Mouse (Mus musculus): Measurements from ENCODE around the gene Clec4f. TPM values are rescaled to one million over a fixed set of nuclear protein-coding genes. Genes with fewer than 3 reads are reported as not detected.

Clec4f gene
- 0.05 TPM in 1 of 2 replicates, not detected in the other for polyA plus RNA-seq (2015; fragmentation: Nextera tagmentation; extraction: Ambion mirVana)

DNA sequence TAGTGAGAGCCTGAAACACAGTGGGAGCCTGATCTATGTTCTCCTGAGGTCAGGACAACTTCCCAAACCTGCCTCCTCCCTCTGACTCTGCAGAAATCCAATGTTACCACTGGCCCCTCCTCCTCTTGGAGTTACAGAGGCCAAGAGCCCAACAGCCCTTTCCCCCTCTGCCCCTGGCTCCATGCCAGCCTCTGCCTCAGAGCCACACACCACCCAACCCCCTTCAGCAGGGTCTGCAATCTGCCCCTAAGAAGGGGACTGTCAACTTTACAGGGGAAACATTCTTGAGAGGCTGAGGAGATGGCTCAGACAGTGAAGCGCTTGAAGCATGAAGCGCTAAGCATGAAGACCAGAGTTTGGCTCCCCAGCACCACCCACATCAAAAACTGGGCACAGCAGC is at the start of gene Clec4f:
TSS of gene Clec4f (minus strand) at position 101 of the 400 bp plus-strand sequence.

DNA sequence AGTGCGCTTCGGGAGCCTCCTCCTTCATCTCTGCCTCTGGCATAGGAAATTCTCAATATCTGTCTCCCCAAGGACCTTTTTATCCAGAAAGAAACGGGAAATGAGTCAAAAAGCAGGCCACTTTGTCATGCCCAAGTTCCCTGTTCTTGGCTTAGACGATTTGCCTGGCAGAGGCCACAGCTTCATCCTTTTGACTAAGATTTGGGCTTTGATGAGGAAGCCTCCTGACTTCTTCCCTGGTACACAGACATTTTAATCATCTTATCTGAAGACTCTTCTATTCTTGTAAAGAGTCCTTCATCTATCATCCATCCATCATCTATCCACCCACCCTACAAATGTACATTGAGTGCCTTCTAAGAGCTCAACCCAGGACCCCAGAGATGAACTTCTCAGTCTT is 21.8 kb upstream of the Clec4f start, which contains the start of gene Cd207:
TSS of gene Cd207 (minus strand) at position 101 of the 400 bp plus-strand sequence.

Other genes starting within 250 kb of the Clec4f start
- 16.8 and 19.9 TPM in 2 replicates for gene Tet3, start 197.1 kb downstream of the Clec4f start, polyA plus RNA-seq (2015; fragmentation: Nextera tagmentation; extraction: Ambion mirVana)
- 46.0 and 47.5 TPM in 2 replicates for gene Dguok, start 149.2 kb downstream of the Clec4f start, polyA plus RNA-seq (2015; fragmentation: Nextera tagmentation; extraction: Ambion mirVana)
- 29,390 and 31,333 TPM in 2 replicates for gene Actg2, start 119.9 kb downstream of the Clec4f start, polyA plus RNA-seq (2015; fragmentation: Nextera tagmentation; extraction: Ambion mirVana)
- gene Stambp, start 83.5 kb downstream of the Clec4f start, polyA plus RNA-seq (2015; fragmentation: Nextera tagmentation; extraction: Ambion mirVana), result 27.5 and 32.2 TPM in 2 replicates
- not detected in 2 replicates for gene Cd207, start 21.7 kb upstream of the Clec4f start, polyA plus RNA-seq (2015; fragmentation: Nextera tagmentation; extraction: Ambion mirVana)
- gene Vax2, start 55.1 kb upstream of the Clec4f start, polyA plus RNA-seq (2015; fragmentation: Nextera tagmentation; extraction: Ambion mirVana), result not detected in 2 replicates
- not detected in 2 replicates for gene Atp6v1b1, start 86.8 kb upstream of the Clec4f start, polyA plus RNA-seq (2015; fragmentation: Nextera tagmentation; extraction: Ambion mirVana)
- gene Ankrd53, start 106.5 kb upstream of the Clec4f start, polyA plus RNA-seq (2015; fragmentation: Nextera tagmentation; extraction: Ambion mirVana), result not detected in 2 replicates
- gene Tex261, start 119.6 kb upstream of the Clec4f start, polyA plus RNA-seq (2015; fragmentation: Nextera tagmentation; extraction: Ambion mirVana), result 66.7 and 72.6 TPM in 2 replicates
- 104 and 107 TPM in 2 replicates for gene Nagk, start 138.8 kb upstream of the Clec4f start, polyA plus RNA-seq (2015; fragmentation: Nextera tagmentation; extraction: Ambion mirVana)
- 7.4 and 8.9 TPM in 2 replicates for gene Paip2b, start 175.6 kb upstream of the Clec4f start, polyA plus RNA-seq (2015; fragmentation: Nextera tagmentation; extraction: Ambion mirVana)
- 22.4 and 27.1 TPM in 2 replicates for gene Zfp638, start 210.9 kb upstream of the Clec4f start, polyA plus RNA-seq (2015; fragmentation: Nextera tagmentation; extraction: Ambion mirVana)